Mouse (Mus musculus): ENCODE measurements around the gene Bcl11a. TPM values are rescaled to one million over a fixed set of nuclear protein-coding genes. Genes with fewer than 3 reads are reported as not detected.

Gene Bcl11a
- polyA plus RNA-seq, 1 experiment from 2014 or later: 72.7 TPM

DNA sequence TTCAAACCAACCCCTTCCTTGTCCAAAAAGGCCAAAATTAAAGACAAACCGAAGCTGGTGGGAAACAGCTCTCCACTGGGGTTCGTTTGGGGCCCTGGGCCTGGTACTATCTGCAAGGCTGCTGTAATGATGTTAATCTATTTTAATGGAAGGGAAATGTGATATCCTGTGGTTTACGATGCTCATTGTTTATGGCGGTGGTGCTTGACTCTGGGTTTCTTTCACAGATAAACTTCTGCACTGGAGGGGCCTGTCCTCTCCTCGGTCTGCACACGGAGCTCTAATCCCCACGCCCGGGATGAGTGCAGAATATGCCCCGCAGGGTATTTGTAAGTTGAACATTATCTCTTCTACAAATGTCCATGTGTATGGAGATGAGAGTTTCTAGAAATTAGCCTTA lies 80.2 kb downstream of the Bcl11a start:
- Histone ChIP-seq H3K27ac (ENCODE audit: low read depth, low read length) (no peak overlapping the region), H3K36me3 (ENCODE audit: control insufficient read depth, insufficient read depth, low read length) (no peaks in the 10 kb centered on the region), H3K4me1 (ENCODE audit: control insufficient read depth, insufficient read depth, low read length) (peaks cover 8% of the 10 kb centered on the region), H3K9ac (ENCODE audit: low read length) (no peak overlapping the region), H3K4me2 (ENCODE audit: low read depth) (no peak overlapping the region), H3K4me3 (ENCODE audit: low read depth, low read length) (no peak overlapping the region), H3K27me3 (ENCODE audit: control insufficient read depth, insufficient read depth, low read length) (no peaks in the 10 kb centered on the region), H3K9me3 (ENCODE audit: control insufficient read depth, low read length) (no peaks in the 10 kb centered on the region)
- WGBS: 63% methylated on average over 9 of the region's 9 CpGs
- no peak for ATAC-seq (ENCODE audit: insufficient read depth, low FRiP score, low TSS enrichment)
- DNase-seq (ENCODE audit: low spot score): no peak

DNA sequence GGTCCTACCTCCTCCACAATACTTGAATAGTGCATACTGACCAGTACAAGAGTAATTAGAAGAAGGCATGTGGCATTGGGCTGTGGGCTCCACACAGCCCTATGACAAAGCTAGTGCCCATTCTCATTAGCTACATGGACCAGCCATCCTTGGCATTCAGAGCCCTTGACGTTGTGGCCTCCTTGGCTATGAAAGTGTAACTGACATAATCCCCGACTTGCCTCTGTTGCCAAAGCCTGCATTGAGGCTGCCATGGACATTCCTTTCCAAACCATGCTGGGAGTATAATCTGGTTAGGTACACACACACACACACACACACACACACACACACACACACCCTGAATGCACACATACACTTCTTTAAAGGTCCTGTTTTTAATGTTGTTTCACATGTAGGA lies 81.8 kb downstream of the Bcl11a start:
- no peaks in the 10 kb centered on the region for H3K27me3 ChIP-seq (ENCODE audit: control insufficient read depth, insufficient read depth, low read length)

DNA sequence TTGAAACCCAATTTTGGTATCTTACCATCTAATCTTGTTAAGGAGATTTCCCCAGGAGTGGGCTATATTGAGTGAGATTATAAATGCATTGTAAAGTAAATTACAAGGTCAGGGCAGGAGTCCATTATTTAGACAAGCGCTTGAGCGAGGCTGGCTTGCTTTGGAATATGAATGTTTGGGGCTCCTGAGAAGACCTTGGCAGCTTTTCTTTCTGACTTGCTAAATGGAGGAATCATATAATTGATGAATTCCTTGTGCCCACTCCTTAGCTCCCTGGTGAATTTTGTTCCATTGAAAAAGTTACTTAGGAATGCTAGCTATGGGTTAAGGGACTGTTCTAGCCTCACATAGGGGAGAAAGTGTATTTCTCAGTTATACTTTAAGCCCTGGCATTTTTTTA lies 83.6 kb downstream of the Bcl11a start:
- H3K4me2 ChIP-seq (ENCODE audit: low read depth): no peak overlapping the region
- ATAC-seq (ENCODE audit: insufficient read depth, low FRiP score, low TSS enrichment) (no peak), DNase-seq (ENCODE audit: low spot score) (no peak)
- no peak overlapping the region for H3K9ac ChIP-seq (ENCODE audit: low read length)
- no peaks in the 10 kb centered on the region for H3K9me3 ChIP-seq (ENCODE audit: control insufficient read depth, low read length)
- H3K36me3 ChIP-seq (ENCODE audit: control insufficient read depth, insufficient read depth, low read length): peaks cover 12% of the 10 kb centered on the region
- H3K4me1 ChIP-seq (ENCODE audit: control insufficient read depth, insufficient read depth, low read length): no peaks in the 10 kb centered on the region
- no peak overlapping the region for H3K4me3 ChIP-seq (ENCODE audit: low read depth, low read length)
- WGBS: 80% methylated on average over 2 of the region's 2 CpGs
- no peak overlapping the region for H3K27ac ChIP-seq (ENCODE audit: low read depth, low read length)
- H3K27me3 ChIP-seq (ENCODE audit: control insufficient read depth, insufficient read depth, low read length): no peaks in the 10 kb centered on the region

More for the DNA sequence above, 81.8 kb downstream of the Bcl11a start:
- DNase-seq (ENCODE audit: low spot score) (no peak), ATAC-seq (ENCODE audit: insufficient read depth, low FRiP score, low TSS enrichment) (no peak)
- Histone ChIP-seq H3K4me3 (ENCODE audit: low read depth, low read length) (no peak overlapping the region), H3K36me3 (ENCODE audit: control insufficient read depth, insufficient read depth, low read length) (peaks cover 12% of the 10 kb centered on the region), H3K9ac (ENCODE audit: low read length) (no peak overlapping the region), H3K4me1 (ENCODE audit: control insufficient read depth, insufficient read depth, low read length) (no peaks in the 10 kb centered on the region), H3K9me3 (ENCODE audit: control insufficient read depth, low read length) (no peaks in the 10 kb centered on the region), H3K4me2 (ENCODE audit: low read depth) (no peak overlapping the region), H3K27ac (ENCODE audit: low read depth, low read length) (no peak overlapping the region)
- 90% methylated on average over 2 of the region's 2 CpGs for WGBS

DNA sequence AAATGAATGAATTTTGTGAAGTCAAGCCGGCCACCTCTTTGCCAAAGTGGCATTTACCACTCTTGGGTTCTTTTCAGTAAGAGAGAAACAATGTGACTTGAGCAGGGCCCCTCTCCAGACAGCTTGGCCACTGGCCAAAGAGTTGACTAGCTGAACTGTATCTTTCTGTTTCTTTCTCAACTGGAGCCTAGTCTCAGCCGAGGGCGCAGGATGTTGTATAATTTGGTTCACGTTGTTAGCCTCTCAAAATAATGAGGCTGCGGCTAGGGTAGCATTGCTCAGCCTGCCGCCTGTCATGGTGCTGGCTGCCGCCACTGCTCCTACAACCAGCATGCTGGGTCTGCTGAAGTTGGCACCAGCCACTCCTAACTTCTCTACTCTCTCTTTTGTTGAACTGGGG lies 84.2 kb downstream of the Bcl11a start:
- Histone ChIP-seq H3K4me2 (ENCODE audit: low read depth) (no peak overlapping the region), H3K27me3 (ENCODE audit: control insufficient read depth, insufficient read depth, low read length) (no peaks in the 10 kb centered on the region), H3K4me3 (ENCODE audit: low read depth, low read length) (no peak overlapping the region), H3K27ac (ENCODE audit: low read depth, low read length) (no peak overlapping the region), H3K4me1 (ENCODE audit: control insufficient read depth, insufficient read depth, low read length) (no peaks in the 10 kb centered on the region), H3K36me3 (ENCODE audit: control insufficient read depth, insufficient read depth, low read length) (peaks cover 12% of the 10 kb centered on the region), H3K9ac (ENCODE audit: low read length) (no peak overlapping the region), H3K9me3 (ENCODE audit: control insufficient read depth, low read length) (no peaks in the 10 kb centered on the region)
- WGBS: 82% methylated on average over 7 of the region's 7 CpGs
- DNase-seq (ENCODE audit: low spot score): no peak
- no peak; the same call in 1 of the 2 replicates for ATAC-seq (ENCODE audit: insufficient read depth, low FRiP score, low TSS enrichment)

DNA sequence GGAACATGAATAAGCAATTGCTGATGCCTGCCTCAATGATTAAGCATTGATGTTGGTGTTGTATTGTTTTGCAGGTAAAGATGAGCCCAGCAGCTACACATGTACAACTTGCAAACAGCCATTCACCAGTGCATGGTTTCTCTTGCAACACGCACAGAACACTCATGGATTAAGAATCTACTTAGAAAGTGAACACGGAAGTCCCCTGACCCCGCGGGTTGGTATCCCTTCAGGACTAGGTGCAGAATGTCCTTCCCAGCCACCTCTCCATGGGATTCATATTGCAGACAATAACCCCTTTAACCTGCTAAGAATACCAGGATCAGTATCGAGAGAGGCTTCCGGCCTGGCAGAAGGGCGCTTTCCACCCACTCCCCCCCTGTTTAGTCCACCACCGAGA lies 85.2 kb downstream of the Bcl11a start:
- H3K36me3 ChIP-seq (ENCODE audit: control insufficient read depth, insufficient read depth, low read length): peaks cover 12% of the 10 kb centered on the region
- H3K4me1 ChIP-seq (ENCODE audit: control insufficient read depth, insufficient read depth, low read length): no peaks in the 10 kb centered on the region
- H3K9ac ChIP-seq (ENCODE audit: low read length): no peak overlapping the region
- H3K4me2 ChIP-seq (ENCODE audit: low read depth): no peak overlapping the region
- H3K4me3 ChIP-seq (ENCODE audit: low read depth, low read length): no peak overlapping the region
- no peaks in the 10 kb centered on the region for H3K9me3 ChIP-seq (ENCODE audit: control insufficient read depth, low read length)
- 96% methylated on average over 8 of the region's 8 CpGs for WGBS
- ATAC-seq (ENCODE audit: insufficient read depth, low FRiP score, low TSS enrichment): no peak
- H3K27me3 ChIP-seq (ENCODE audit: control insufficient read depth, insufficient read depth, low read length): no peaks in the 10 kb centered on the region
- no peak overlapping the region for H3K27ac ChIP-seq (ENCODE audit: low read depth, low read length)
- no peak for DNase-seq (ENCODE audit: low spot score)

DNA sequence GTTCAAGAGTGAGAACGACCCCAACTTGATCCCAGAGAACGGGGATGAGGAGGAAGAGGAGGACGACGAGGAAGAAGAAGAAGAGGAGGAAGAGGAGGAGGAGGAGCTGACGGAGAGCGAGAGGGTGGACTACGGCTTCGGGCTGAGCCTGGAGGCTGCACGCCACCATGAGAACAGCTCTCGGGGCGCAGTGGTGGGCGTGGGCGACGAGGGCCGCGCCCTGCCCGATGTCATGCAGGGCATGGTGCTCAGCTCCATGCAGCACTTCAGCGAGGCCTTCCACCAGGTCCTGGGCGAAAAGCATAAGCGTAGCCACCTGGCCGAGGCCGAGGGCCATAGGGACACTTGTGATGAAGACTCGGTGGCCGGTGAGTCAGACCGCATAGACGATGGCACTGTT lies 86.2 kb downstream of the Bcl11a start:
- peaks cover 12% of the 10 kb centered on the region for H3K36me3 ChIP-seq (ENCODE audit: control insufficient read depth, insufficient read depth, low read length)
- H3K27me3 ChIP-seq (ENCODE audit: control insufficient read depth, insufficient read depth, low read length): no peaks in the 10 kb centered on the region
- ATAC-seq (ENCODE audit: insufficient read depth, low FRiP score, low TSS enrichment): 0 out of 2 replicates have a peak, but pooled peaks have one; percentile 50
- H3K4me1 ChIP-seq (ENCODE audit: control insufficient read depth, insufficient read depth, low read length): no peaks in the 10 kb centered on the region
- no peak overlapping the region for H3K4me2 ChIP-seq (ENCODE audit: low read depth)
- WGBS: 94% methylated on average over 19 of the region's 26 CpGs
- no peak overlapping the region for H3K9ac ChIP-seq (ENCODE audit: low read length)
- H3K9me3 ChIP-seq (ENCODE audit: control insufficient read depth, low read length): no peaks in the 10 kb centered on the region
- H3K27ac ChIP-seq (ENCODE audit: low read depth, low read length): no peak overlapping the region
- H3K4me3 ChIP-seq (ENCODE audit: low read depth, low read length): no peak overlapping the region
- no peak for DNase-seq (ENCODE audit: low spot score)

DNA sequence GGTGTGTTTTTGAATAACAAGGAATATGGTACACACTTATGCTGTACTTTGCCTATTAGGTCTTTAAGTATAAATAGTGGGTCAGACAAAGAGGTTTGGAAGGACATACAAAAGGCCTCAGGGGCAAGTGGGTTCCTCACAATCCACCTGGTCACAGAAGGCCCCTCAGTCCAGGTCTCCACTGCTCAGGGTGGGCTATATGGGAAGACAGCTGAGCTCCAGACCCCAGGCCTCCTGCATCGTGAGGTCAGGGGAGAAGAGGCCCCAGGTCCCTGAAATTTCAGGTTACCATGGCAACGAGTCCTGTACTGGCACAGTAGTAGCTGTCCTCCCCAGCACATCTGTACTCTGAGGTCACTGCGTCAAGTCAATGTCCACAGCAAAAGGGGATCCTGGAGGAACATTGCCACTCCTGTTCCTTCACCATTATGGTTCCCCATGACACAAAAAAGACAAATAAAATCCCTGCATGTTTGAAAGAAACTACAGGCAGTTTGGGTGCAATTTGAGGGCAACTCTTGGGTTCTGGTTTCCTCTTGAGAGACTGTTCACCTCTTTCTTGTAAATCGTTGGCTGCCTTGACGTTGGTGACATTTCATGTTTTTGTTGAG lies 93.9 kb downstream of the Bcl11a start:
- no peak overlapping the region for H3K27ac ChIP-seq (ENCODE audit: low read depth, low read length)
- DNase-seq (ENCODE audit: low spot score) (peak; percentile 30), ATAC-seq (ENCODE audit: insufficient read depth, low FRiP score, low TSS enrichment) (no peak)
- H3K27me3 ChIP-seq (ENCODE audit: control insufficient read depth, insufficient read depth, low read length): no peaks in the 10 kb centered on the region
- no peaks in the 10 kb centered on the region; the same call in 1 of the 2 replicates for H3K36me3 ChIP-seq (ENCODE audit: control insufficient read depth, insufficient read depth, low read length)
- H3K4me1 ChIP-seq (ENCODE audit: control insufficient read depth, insufficient read depth, low read length): no peaks in the 10 kb centered on the region
- WGBS: 70% methylated on average over 5 of the region's 5 CpGs
- no peak overlapping the region for H3K4me2 ChIP-seq (ENCODE audit: low read depth)
- H3K9me3 ChIP-seq (ENCODE audit: control insufficient read depth, low read length): no peaks in the 10 kb centered on the region
- no peak overlapping the region for H3K9ac ChIP-seq (ENCODE audit: low read length)
- H3K4me3 ChIP-seq (ENCODE audit: low read depth, low read length): no peak overlapping the region

DNA sequence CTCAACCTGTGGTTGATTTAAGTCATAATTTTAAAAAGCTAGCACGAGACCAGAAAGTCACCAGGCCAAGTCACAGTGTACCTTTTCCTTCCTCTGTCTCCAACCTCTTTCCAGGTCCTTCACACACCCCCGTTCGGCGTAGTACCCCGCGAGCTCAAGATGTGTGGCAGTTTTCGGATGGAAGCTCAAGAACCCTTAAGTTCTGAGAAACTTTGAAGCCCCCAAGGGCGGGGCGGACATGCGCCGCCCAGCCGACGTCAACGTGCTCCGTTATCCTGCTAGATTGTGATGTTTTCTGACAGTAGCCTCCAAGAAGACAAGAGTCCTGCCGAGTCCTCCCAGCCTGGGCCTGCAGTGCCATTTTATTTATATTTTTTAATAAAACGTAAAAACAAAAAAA lies 94.7 kb downstream of the Bcl11a start:
- H3K4me3 ChIP-seq (ENCODE audit: low read depth, low read length): no peak overlapping the region
- H3K9ac ChIP-seq (ENCODE audit: low read length): no peak overlapping the region
- no peak for ATAC-seq (ENCODE audit: insufficient read depth, low FRiP score, low TSS enrichment)
- H3K36me3 ChIP-seq (ENCODE audit: control insufficient read depth, insufficient read depth, low read length): no peaks in the 10 kb centered on the region; the same call in 1 of the 2 replicates
- H3K9me3 ChIP-seq (ENCODE audit: control insufficient read depth, low read length): no peaks in the 10 kb centered on the region
- WGBS: 97% methylated on average over 17 of the region's 17 CpGs
- DNase-seq (ENCODE audit: low spot score): no peak
- H3K4me1 ChIP-seq (ENCODE audit: control insufficient read depth, insufficient read depth, low read length): no peaks in the 10 kb centered on the region
- no peak overlapping the region for H3K27ac ChIP-seq (ENCODE audit: low read depth, low read length)
- no peak overlapping the region for H3K4me2 ChIP-seq (ENCODE audit: low read depth)
- H3K27me3 ChIP-seq (ENCODE audit: control insufficient read depth, insufficient read depth, low read length): no peaks in the 10 kb centered on the region

DNA sequence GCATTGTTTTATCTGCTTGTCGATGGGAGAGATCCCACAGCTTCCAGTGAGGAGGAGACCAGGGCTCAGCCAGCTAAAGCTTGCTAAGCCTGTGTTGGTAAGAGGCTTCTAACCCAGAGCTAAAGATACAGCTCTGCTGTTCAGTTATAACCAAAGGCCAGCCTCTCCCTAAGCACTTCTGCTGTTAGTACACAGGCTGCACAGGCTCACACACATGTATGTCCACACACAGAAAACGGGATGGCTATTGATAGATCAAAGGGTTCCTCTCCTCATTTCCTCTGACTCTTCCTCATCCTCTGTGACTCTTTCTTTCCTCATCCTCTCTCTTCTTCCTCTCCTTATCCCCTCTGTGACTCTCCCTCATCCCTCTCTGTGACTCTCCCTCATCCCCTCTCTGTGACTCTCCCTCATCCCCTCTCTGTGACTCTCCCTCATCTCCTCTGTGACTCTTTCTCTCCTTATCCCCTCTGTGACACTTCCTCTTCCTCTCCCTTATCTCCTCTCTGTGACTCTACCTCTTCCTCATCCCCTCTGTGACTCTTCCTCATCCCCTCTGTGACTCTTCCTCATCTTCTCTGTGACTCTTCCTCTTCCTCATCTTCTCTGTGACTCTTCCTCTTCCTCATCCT lies 96.4 kb downstream of the Bcl11a start:
- Histone ChIP-seq H3K4me1 (ENCODE audit: control insufficient read depth, insufficient read depth, low read length) (no peaks in the 10 kb centered on the region), H3K27me3 (ENCODE audit: control insufficient read depth, insufficient read depth, low read length) (no peaks in the 10 kb centered on the region), H3K9ac (ENCODE audit: low read length) (no peak overlapping the region), H3K9me3 (ENCODE audit: control insufficient read depth, low read length) (no peaks in the 10 kb centered on the region), H3K36me3 (ENCODE audit: control insufficient read depth, insufficient read depth, low read length) (no peaks in the 10 kb centered on the region; the same call in 1 of the 2 replicates), H3K4me2 (ENCODE audit: low read depth) (no peak overlapping the region), H3K4me3 (ENCODE audit: low read depth, low read length) (no peak overlapping the region), H3K27ac (ENCODE audit: low read depth, low read length) (no peak overlapping the region)
- DNase-seq (ENCODE audit: low spot score) (no peak), ATAC-seq (ENCODE audit: insufficient read depth, low FRiP score, low TSS enrichment) (no peak)
- WGBS: 85% methylated on average over 2 of the region's 2 CpGs
